Mouse (Mus musculus) forebrain, embryonic 13.5 days (tissue): ENCODE results near the gene Slc11a2. TPM values are rescaled to one million over a fixed set of nuclear protein-coding genes. Genes with fewer than 3 reads are reported as not detected.
"Not testable (repeated sequence)": the region's sequence is repeated elsewhere in the genome, so short reads cannot be mapped to it uniquely, and the experiment has no call there.

Experiments used
- ATAC-seq: fragments of 200-750 bp; cut with Nextera tagmentation; 2 replicates; pipeline ENCODE4 v1.8.0; 2017
- H3K27ac ChIP-seq: fragments of 300-500 bp; sonication (generic); 2 replicates; pipeline ENCODE4 v1.5.1; 2015; ENCODE audit warnings: inconsistent platforms, mild to moderate bottlenecking, moderate library complexity
- H3K27me3 ChIP-seq: fragments of 300-500 bp; sonication (generic); 2 replicates; pipeline ENCODE4 v1.6.1; 2015; ENCODE audit warnings: mild to moderate bottlenecking, inconsistent platforms
- H3K36me3 ChIP-seq: fragments of 300-500 bp; sonication (generic); 2 replicates; pipeline ENCODE4 v1.6.1; 2015; ENCODE audit warnings: mild to moderate bottlenecking, inconsistent platforms; ENCODE audit not compliant: poor library complexity, severe bottlenecking
- H3K4me1 ChIP-seq: fragments of 300-500 bp; sonication (generic); 2 replicates; pipeline ENCODE4 v1.6.1; 2015; ENCODE audit warnings: inconsistent platforms
- H3K4me2 ChIP-seq: fragments of 300-500 bp; sonication (generic); 2 replicates; pipeline ENCODE4 v1.6.1; 2015; ENCODE audit warnings: inconsistent platforms, mild to moderate bottlenecking, moderate library complexity
- H3K4me3 ChIP-seq: fragments of 300-500 bp; sonication (generic); 2 replicates; pipeline ENCODE4 v1.5.1; 2015; ENCODE audit warnings: mild to moderate bottlenecking, inconsistent platforms
- H3K9ac ChIP-seq: fragments of 300-500 bp; sonication (generic); 2 replicates; pipeline ENCODE4 v1.6.1; 2015; ENCODE audit warnings: mild to moderate bottlenecking, inconsistent platforms
- H3K9me3 ChIP-seq: fragments of 300-500 bp; sonication (generic); replicated peaks from 2 replicates; pipeline ENCODE4 v1.6.1; 2016; ENCODE audit warnings: inconsistent platforms
- WGBS: fragments of 180-500 bp; shearing (Covaris S2); methylation state at CpG from one replicate; pipeline ENCODE4 v1.1.7; 2015; 5-methylcytosine and 5-hydroxymethylcytosine counted together
- polyA plus RNA-seq: library from polyadenylated mRNA; unstranded; fragments of >200 nt; fragmentation: Nextera tagmentation; extraction: Ambion mirVana; gene quantifications from 2 replicates; pipeline ENCODE4 v1.2.1, GENCODE M21; 2015

Gene Slc11a2
- polyA plus RNA-seq, 1 experiment from 2014 or later, result 21.3 TPM

DNA sequence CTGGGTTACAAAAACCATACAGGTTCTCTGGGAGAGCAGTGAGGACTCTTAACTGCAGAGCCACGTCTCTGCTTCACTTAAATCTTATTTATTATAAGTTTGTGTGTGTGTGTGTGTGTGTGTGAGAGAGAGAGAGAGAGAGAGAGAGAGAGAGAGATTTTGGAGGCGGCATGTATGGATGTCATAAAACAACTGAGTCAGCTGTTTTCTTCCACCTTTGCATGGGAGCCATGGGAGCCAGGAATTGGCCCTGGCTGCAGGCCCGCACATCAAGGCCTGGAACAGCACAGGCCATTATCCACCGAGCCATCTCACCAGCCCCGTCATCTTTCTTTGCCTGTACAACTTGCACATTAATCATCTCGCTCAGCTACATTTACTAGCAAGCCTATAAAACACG, 57.8 kb downstream of the Slc11a2 start:
- Histone ChIP-seq H3K27me3 (no peaks in the 10 kb centered on the region), H3K4me2 (no peak overlapping the region), H3K4me1 (no peaks in the 10 kb centered on the region), H3K27ac (no peak overlapping the region), H3K9me3 (no peaks in the 10 kb centered on the region), H3K4me3 (no peak overlapping the region), H3K9ac (no peak overlapping the region), H3K36me3 (no peaks in the 10 kb centered on the region)
- WGBS, result 84% methylated on average over 7 of the region's 7 CpGs
- ATAC-seq, result no peak

DNA sequence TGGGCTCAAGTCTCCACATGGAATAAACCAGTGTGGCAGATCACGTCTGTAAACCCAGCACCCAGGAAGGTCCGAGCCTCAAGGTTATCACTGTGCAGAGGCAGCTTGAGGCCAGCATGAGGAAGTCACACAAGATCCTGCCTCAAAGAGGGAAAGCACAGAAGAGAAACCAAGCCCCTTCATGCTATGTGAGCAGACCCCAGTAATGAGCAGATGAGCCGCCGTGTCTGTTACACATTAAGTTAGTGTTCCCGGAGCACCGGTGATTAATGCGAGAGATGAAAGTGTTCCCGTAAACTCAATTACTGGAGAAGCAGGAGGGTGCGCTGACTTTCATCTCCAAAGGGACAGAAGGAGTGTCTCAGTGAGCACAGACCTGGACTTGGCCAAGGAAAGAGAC, 58.9 kb downstream of the Slc11a2 start:
- not testable (repeated sequence) for H3K4me2 ChIP-seq, H3K4me3 ChIP-seq, H3K27ac ChIP-seq, H3K9ac ChIP-seq, H3K4me1 ChIP-seq, H3K9me3 ChIP-seq, ATAC-seq, H3K36me3 ChIP-seq, H3K27me3 ChIP-seq
- 70% methylated on average over 9 of the region's 9 CpGs for WGBS

DNA sequence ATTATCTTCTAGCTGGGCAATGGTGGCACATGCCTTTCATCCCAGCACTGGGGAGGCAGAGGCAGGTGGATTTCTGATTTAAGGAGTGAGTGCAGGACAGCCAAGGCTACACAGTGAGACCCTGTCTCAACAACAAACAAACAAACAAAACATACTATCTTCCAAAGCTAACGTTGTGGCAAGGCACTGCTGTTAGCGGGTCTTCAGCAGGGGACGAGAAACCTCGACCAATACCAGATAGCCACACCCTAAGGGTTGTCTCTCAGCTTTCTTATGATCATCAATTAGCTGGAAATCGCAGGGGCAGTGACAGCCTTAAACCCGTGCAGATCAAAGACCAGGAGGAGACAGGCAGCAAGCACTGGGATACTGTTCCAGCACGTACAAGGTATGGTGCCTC, 60.6 kb downstream of the Slc11a2 start, which contains the start of gene Higd1c:
Higd1c (plus strand) TSS at position 301 of the 400 bp plus-strand sequence.
- Histone ChIP-seq H3K9ac (no peak within 1 kb of the TSS), H3K27me3 (no peaks in the 10 kb centered on the region), H3K36me3 (no peaks in the 10 kb centered on the region), H3K4me2 (no peak within 1 kb of the TSS), H3K27ac (no peak within 1 kb of the TSS), H3K4me3 (no peak within 1 kb of the TSS), H3K9me3 (no peaks in the 10 kb centered on the region), H3K4me1 (no peaks in the 10 kb centered on the region)
- no peak for ATAC-seq
- 83% methylated on average over 7 of the region's 7 CpGs for WGBS

DNA sequence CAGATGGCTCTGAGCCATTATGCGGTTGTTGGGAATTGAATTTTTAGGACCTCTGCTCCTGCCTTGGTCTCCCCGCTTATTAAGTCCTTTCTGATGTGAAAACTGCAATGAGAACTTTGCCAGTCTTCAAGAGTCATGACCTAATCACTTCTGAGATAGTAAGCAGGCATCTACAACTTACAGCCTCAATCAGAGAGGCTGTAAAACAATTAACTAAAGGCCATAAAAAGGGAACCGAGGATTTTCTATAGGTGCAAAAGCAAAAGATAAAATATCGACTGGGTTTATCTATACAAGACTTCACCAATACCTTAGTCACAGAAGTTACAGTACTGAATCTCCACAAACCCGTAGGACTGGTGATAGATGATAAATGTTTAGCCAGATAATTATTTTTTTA, 69.0 kb downstream of the Slc11a2 start:
- H3K4me3 ChIP-seq, result no peak overlapping the region
- H3K9ac ChIP-seq, result no peak overlapping the region
- no peaks in the 10 kb centered on the region for H3K9me3 ChIP-seq
- no peak overlapping the region for H3K27ac ChIP-seq
- no peak overlapping the region for H3K4me2 ChIP-seq
- no peaks in the 10 kb centered on the region for H3K36me3 ChIP-seq
- no peaks in the 10 kb centered on the region for H3K27me3 ChIP-seq
- H3K4me1 ChIP-seq, result no peaks in the 10 kb centered on the region
- WGBS, result 90% methylated on average over 5 of the region's 5 CpGs
- ATAC-seq, result no peak

DNA sequence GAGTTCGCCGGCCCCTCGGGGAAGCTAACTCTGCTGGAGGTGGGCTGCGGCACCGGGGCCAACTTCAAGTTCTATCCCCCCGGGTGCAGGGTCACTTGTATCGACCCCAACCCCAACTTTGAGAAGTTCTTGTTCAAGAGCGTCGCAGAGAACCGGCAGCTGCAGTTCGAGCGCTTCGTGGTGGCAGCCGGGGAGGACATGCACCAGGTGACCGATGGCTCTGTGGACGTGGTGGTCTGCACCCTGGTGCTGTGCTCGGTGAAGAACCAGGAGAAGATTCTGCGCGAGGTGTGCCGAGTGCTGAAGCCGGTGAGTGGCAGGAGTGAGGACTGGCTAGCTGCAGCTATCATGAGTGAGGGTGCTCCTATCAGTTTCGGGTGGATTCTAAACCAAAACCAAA, 71.5 kb downstream of the Slc11a2 start:
- not testable (repeated sequence) for H3K9me3 ChIP-seq, ATAC-seq, H3K36me3 ChIP-seq, H3K4me2 ChIP-seq, H3K27ac ChIP-seq, H3K9ac ChIP-seq, H3K4me1 ChIP-seq, H3K4me3 ChIP-seq, H3K27me3 ChIP-seq
- 93% methylated on average over 13 of the region's 22 CpGs for WGBS

DNA sequence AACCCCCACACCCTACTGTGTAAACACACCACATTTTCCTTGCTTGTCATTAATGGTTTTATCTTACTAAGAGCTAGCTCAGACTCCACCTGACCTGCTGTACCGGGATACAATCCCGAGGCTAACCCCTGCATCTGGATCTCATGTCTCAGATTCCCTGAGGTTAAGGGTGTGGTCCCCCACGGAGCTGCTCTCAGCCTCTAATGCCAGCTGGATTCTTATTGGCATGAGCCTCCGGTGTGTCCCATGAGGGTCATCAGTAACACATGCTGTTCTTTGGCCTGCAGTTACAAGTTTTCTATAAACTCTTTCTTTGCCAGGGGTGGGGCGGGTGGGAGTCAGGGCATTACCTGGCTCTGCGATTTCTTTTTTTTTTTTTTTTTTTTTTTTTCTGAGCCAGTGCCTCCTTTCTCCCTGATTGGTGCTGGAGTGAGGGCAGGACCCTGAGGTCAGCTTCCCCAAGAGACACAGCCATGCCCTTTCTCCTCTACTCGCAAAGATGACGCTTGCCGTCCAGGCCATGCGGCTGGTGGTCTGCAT, 72.1 kb downstream of the Slc11a2 start, which contains the start of the genes Methig1 and Mettl7a2:
Methig1 (plus strand) TSS at position 439 of the 540 bp plus-strand sequence.
Mettl7a2 (plus strand) TSS at position 490 of the 540 bp plus-strand sequence.
- Histone ChIP-seq H3K27me3 (no peaks in the 10 kb centered on the region), H3K27ac (no peak within 1 kb of the TSS), H3K4me3 (no peak within 1 kb of the TSS), H3K9ac (no peak within 1 kb of the TSS), H3K4me1 (no peaks in the 10 kb centered on the region), H3K4me2 (no peak within 1 kb of the TSS), H3K36me3 (no peaks in the 10 kb centered on the region), H3K9me3 (no peaks in the 10 kb centered on the region)
- ATAC-seq, result no peak
- 91% methylated on average over 9 of the region's 10 CpGs for WGBS

DNA sequence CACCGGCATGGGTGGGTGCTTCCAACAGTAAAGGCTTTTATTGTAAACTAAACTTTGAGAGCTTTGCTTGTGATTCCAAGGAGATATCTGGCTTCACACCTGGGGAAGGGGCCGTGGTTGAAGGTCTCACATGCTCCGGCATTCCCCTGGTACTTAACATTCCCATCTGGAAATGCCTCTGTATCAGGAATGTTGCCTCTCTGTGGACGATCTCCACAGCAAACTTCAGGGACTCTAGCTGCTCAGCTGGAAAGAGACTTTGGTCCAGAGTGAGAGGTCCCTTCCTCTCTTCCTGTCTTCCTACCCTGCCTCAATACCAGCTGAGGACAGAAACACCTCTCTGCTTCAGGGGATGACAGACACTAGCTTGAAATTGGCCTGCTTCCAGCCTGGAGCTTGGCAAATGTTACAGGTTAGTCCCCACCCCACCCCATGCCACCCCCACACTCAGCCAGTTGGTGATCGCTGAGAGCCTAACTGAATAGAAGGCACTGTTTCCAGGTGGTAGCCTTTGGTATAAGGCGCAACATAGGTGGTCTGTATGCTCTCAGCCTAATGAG, 73.3 kb downstream of the Slc11a2 start:
- ATAC-seq, result no peak
- WGBS, result 83% methylated on average over 6 of the region's 6 CpGs

DNA sequence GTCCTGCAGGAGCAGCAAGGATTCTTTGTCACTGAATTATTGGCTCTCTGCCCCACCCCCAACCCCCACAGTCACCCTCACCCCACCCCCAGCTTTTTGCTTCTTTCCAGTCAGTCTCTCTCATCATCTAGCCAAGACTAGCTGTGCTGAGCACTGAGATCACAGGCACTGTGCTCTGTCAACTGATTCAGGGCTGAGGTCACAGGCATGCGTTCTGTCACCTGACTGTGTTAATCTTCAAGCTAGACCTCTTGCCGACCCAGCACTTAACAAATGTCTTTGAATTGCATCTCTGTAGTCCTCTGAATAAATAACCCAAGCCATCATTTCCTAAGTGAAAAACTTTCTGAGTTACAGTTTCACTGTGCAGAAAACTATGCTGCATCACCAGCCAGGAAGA, 75.4 kb downstream of the Slc11a2 start:
- Histone ChIP-seq H3K27ac (no peak overlapping the region), H3K36me3 (no peaks in the 10 kb centered on the region), H3K9me3 (no peaks in the 10 kb centered on the region), H3K4me1 (no peaks in the 10 kb centered on the region), H3K9ac (no peak overlapping the region), H3K4me3 (no peak overlapping the region), H3K27me3 (no peaks in the 10 kb centered on the region), H3K4me2 (no peak overlapping the region)
- ATAC-seq, result no peak
- WGBS, result 50% methylated on average over 2 of the region's 2 CpGs

More for the DNA sequence above, 73.3 kb downstream of the Slc11a2 start:
- Histone ChIP-seq H3K27me3 (no peaks in the 10 kb centered on the region), H3K4me2 (no peak overlapping the region), H3K9me3 (no peaks in the 10 kb centered on the region), H3K36me3 (no peaks in the 10 kb centered on the region), H3K4me3 (no peak overlapping the region), H3K27ac (no peak overlapping the region), H3K9ac (no peak overlapping the region), H3K4me1 (no peaks in the 10 kb centered on the region)

DNA sequence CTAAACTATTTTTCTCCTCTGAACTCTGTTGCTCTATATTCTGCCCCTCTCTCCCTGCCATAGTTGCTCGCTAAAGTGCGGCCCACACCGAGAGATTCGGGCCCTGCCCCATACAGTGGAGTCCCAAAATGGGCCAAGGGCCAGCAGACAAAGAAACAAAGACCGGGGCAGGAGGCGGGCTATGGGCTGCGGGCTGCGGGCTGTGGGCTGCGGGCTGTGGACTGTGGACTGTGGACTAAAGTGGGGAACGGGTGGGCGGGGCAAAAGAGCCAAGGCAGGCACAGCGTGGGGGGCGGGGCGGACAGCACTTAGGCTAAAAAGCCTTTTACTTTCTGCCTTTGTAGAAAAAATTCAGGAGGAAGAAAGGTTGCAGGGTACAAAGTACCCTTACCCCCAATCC, 78.1 kb downstream of the Slc11a2 start:
- no peaks in the 10 kb centered on the region for H3K9me3 ChIP-seq
- no peak overlapping the region for H3K4me2 ChIP-seq
- H3K27me3 ChIP-seq, result no peaks in the 10 kb centered on the region
- H3K4me1 ChIP-seq, result no peaks in the 10 kb centered on the region
- no peak overlapping the region for H3K27ac ChIP-seq
- WGBS, result 58% methylated on average over 14 of the region's 14 CpGs
- H3K9ac ChIP-seq, result no peak overlapping the region
- H3K36me3 ChIP-seq, result no peaks in the 10 kb centered on the region
- no peak overlapping the region for H3K4me3 ChIP-seq
- ATAC-seq, result no peak

DNA sequence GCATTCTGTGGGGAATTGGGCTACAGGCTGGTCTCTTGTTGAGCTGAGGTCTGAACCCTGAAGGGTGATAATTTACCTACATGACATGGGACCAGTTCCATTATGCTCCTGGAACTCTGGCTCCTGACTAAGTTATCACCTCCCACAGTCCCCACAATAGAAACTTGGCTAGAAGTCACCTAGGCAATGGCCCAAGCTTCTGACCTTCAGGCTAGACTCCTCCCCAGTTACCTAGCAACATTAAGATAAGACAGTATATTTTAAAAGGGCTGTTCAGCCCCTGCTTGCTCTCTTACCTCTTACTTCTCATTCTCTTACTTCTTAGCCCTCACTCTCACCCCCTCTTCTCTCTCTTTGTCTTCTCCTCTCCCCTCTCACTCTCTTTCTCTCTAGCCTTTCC, 79.4 kb downstream of the Slc11a2 start:
- Histone ChIP-seq H3K9me3 (no peaks in the 10 kb centered on the region), H3K4me3 (no peak overlapping the region), H3K27ac (no peak overlapping the region), H3K36me3 (no peaks in the 10 kb centered on the region), H3K27me3 (no peaks in the 10 kb centered on the region), H3K4me2 (no peak overlapping the region), H3K4me1 (no peaks in the 10 kb centered on the region), H3K9ac (no peak overlapping the region)
- no peak for ATAC-seq

DNA sequence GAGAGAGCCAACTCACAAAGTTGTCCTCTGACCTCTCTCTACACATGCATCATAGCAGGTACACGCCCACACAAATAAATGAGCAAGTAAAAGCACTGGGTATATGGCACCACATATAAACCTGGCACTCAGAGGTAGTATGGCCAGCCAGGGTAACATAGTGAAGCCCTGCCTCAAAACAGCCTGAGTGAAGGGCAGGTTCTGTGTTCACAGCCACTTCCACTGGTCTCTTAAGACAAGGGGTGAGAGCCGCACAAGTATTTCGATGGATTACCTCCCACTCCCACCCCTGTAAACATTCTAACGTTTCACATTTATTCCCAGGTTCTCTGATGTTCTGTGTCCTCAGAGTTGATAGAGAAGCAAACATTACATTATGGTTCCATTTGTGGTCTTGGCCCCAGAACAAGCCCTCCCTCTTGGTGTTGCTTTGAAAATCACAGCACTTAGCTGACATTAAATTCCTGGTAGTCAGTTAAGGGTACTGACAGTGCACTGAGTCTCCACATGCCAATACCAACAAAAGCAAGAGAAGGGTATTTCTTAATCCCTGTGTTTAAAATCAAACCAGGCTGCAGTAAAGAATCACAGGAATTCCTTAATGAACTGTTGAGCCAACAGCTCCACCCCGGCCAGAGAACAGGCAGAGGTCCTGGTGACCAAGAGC, 83.4 kb downstream of the Slc11a2 start:
- H3K27me3 ChIP-seq, H3K9me3 ChIP-seq, H3K4me2 ChIP-seq, H3K9ac ChIP-seq, ATAC-seq, H3K4me1 ChIP-seq, H3K27ac ChIP-seq, H3K4me3 ChIP-seq, H3K36me3 ChIP-seq: not testable (repeated sequence)
- WGBS, result 69% methylated on average over 5 of the region's 5 CpGs
